Mouse (Mus musculus): ENCODE measurements at regions not wholly inside any gene's neighbourhood (a gene's known extent, or its start where the extent isn't known, plus 50 kb on each side); places are given as distances from the start of the nearest gene placed in this dataset.

DNA sequence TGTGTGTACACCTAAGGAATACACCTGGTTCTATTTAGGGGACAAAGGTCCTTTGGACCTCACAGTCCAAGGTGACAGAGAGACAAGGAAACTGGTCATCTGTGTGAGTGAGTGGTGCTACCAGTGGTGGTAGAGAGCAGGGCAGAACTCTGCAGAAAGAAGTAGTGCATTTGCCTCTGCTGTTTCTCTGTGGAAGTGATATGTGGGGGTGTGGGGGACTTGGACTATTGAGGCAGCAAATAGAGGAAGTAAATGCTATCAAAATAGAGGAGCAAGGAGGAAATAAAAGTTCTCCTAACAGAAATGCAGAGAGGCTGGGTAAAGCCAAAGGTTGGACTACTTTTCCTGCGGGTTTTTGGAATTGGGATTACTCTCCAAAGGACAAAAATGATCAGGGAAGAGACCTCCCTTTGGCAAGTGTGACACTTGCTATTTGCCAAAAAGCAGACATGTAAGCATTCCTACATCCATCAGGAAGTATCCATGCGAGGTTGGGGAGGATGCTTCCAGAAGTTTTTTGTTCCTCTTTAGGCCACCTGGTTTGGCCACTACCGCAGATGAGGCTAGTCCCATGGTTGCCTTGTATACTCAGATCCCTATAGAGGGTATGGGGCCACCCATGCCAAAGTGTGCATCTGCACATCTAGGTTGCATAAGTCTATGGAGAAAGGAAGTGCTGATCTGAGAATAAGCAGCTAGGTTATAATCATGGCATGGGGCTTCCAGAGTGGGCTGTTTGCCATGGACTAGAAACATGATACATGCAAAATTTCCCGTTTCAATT, 285.0 kb upstream of the Klf4 start:
- no peak for DNase-seq (ENCODE audit: low read depth, low spot score)

DNA sequence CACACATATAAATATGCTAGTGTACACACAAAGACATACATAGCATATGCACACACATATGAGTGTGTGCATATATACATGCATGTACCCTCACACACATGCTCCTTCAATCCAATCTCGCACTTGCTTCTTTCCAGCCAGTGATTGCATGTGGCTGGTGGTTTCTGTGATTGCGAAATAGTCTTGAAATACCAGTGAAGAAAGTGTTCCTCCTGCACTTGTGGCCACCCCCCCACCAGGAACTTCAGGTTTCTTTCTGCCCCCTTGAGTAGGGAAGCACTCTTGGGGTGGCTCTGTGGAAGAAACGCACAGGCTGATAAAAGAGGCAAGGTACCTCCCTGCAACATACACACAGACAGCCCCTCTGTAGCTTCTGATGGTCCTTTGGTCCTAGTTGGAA, 283.6 kb upstream of the Klf4 start:
- no peak for DNase-seq (ENCODE audit: low read depth, low spot score)

DNA sequence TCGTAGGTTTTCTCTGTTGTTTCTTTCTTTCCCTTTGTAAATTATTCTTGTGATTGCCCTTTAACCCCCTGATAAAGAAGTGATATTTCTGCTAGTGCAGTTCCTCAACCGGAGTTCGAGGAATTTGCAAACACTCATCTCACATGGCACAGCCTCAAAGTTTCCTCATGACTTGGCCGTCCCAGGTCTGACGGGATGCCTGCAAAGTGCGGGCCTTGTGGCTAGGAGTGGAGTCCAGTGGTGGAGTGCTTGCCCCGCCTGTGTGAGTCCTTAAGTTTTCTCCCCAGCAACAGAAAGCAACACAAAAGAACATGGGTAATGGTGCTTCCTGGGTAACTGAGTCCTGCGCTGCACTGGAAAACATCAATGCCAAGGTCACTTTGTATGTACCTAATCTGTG, 280.6 kb upstream of the Klf4 start:
- DNase-seq (ENCODE audit: low read depth, low spot score), result no peak

DNA sequence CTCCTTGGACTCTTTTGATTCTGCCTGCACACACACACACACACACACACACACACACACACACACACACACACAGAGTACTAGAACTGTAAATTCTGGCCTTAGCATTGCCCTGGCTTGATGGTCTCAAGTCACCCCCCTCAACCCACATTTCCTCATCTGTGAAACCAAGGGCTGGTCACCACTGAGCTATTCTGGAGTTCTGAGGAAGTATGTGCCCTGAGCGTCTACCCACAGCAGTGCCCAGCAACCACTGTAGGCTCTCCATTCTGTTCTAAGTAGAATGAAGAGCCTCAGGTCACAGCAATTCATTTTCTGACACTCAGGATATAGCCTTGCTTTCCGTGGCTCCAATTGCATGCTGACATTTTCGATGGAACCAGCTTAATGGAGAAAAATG, 279.4 kb upstream of the Klf4 start:
- DNase-seq (ENCODE audit: low read depth, low spot score), result no peak

DNA sequence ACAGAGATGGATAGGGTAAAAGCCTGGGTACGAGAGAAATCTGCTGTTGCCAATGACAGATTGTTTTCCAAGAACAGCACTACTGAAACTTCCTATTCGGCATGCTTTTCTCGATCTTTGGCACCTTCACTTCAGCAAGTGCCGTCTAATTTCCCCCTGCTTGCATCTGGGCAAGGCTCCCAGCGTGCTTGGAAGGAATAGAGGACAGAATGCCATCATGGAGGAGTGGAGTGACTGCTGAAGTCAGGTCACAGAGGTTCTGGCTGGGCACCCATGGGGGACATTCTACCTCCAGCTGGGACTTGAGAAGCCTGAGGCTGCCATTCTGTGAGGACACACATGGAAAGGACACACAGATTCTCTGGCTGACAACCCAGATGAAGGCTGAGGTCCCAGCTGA, 276.2 kb upstream of the Klf4 start:
- no peak for DNase-seq (ENCODE audit: low read depth, low spot score)

DNA sequence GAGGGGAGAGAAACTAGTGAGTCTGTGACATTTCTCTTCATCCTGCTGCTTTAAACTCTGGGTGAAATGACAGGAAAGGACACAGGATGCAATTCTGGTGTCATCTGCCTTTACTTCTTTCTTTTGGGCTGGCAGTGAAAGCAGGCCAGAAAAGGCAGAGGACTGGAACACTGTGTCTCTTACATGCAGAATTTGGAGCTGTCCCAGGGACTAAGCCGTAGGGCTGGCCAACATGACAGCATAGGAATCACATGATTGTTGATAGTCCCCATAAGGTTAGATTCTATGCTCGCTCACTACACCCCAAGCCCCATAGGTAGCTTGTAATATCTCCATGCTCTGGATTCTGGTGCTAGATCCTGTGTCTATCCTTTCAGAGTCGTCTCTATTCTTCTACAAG, 274.5 kb upstream of the Klf4 start:
- no peak for DNase-seq (ENCODE audit: low read depth, low spot score)

DNA sequence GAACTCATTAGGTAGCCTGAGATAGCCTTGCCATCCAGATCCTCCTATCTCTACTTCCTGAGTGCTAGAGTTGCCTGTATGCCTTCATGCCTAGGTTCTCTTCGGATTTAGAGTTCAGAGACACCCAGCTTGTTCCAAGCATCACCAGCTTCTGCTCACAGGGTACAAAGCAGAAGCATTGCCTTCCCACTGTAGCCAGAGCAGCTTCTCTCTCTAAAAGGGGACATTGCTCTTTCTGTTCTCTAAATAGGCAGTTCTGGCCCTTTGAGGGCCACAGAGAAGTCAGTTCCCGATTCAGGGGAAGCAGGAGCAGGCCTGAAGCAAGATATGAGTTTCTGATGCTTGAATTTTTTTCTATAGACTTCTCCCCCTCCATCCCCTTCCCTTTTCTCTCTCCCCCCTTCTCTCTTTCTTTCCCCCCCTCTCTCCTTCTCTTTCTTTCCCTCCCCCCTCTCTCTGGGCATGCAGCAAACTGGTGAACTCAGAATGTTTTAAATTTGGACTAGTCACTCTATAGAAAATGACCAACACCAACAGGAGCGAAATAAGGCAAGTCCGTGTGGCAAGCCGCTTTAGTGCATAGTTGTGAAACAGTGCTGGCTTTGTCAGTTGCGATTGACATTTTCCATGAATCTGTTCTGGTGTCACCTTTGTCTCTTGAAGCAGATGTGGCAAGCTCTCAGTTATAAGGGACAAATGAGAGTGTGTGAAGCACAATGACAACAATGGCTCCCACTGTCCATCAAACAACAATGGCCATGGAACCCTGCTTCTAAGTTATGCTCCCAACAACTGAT, 273.2 kb upstream of the Klf4 start:
- DNase-seq (ENCODE audit: low read depth, low spot score), result no peak

DNA sequence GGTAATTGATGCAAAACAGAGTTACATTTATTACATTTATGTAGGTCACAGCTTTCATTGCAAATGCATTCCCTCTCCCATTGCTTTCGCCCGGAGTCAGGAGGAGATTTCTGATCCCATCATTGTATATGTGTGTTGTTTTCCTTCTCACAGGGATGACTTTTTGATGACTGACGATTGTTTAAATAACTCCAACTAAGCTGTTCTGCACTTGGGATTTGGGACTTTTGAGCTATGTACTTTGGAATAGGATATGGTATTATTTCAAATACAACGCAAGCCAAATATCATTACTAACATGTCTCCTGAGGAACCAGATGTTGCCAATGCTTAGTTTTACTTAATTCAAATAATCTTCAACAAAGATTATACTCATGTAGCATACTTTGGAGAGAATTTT, 269.8 kb upstream of the Klf4 start:
- DNase-seq (ENCODE audit: low read depth, low spot score), result no peak

DNA sequence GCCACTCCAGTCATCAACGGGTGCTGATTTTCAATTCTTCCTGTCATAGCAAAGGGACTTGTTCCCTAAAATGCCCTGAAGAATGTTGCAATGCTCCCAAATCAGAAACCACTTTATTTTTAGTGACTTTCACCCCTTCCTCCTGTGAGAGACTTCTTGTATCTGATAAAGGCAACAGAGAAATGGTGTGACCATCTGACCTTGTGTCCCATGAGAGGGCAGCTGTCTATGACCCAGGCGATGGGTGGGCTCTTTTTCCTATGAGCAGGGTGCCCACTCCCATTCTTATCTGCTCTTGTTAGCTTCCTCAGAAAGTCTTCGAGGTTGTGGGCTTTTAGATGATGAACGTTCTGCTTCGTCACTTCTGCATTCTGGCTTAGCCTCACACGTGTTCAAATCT, 265.8 kb upstream of the Klf4 start:
- DNase-seq (ENCODE audit: low read depth, low spot score), result no peak

DNA sequence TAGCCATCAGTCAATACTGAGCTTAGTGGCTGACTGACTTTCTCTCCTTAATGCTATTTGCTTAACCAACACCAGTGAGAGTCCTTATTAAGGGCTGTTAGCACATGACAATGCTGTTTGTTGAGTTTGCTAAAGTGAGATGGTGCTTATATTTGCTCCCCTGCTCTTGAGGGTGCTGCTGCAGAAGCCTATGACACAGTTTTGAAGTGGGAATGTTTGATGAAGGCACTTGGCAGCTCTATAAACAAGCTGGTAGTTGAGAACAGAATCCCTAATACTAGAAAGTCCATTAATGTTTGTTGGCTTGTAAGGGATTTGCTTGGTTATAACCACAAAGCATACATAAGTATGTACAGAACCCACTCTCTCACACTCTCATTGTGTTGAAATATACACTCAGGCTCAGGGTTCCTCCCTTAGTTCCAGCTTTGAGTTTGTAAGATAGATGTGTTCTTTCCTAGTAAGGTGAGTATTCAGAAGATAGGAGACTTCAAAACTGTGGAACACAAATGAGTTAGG, 249.1 kb upstream of the Klf4 start:
- DNase-seq (ENCODE audit: low read depth, low spot score), result no peak

DNA sequence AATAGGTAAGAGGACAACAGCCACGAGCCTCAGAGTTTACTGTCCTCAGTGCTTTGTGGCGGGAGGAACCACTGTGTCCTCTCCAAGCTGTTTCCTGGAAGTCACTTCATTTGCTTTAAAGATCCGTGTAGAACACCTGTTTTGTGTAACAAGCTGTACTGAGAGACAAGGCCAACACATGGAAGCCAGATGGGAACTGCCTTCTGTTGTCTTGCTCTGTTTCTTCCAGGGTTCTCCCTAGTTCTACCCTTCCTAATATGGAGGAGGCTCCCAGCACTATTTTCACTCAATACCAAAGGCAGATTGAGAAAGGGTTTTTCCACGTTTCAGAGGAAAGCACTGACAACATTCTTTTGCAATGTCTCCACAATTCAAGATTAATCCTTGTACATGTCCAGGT, 247.3 kb upstream of the Klf4 start:
- DNase-seq (ENCODE audit: low read depth, low spot score), result no peak

DNA sequence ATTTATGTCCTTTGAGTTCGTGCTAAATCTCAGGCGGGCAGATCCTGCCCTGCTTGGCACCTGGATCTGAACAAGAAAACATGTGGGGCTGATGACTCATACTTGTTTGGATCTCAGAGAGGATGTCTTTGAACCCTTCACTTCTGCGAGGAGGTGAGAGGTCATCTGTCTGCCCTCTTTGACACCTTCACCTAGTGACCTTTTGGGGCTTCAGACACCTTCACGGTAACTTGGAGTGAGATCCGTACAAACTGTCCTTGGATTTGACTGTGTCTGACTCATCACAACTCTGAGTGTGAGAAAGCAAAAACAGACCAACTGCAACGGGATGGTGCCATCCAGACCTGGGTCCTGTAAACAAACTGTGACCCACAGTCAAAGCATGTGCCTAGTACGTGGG, 243.6 kb upstream of the Klf4 start:
- DNase-seq (ENCODE audit: low read depth, low spot score), result no peak

DNA sequence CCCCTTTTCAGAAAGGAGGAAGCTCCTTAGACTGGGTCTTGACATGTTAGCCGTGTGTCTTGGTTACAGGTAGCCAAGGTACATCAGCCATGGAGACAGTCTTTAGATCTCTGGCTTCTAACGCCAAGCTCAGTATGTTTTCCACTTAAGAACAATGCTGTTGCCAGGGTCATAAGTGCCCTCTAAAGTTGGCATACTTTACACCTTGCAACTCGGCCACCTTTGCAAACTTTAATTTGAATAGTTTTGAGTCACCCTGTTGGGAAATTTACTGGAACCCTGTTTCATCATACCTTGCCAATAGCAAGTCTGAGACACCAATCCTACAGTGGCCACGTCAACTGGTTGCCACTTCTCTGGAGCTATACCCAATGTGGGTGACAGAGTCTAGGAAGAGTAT, 242.3 kb upstream of the Klf4 start:
- DNase-seq (ENCODE audit: low read depth, low spot score), result no peak

DNA sequence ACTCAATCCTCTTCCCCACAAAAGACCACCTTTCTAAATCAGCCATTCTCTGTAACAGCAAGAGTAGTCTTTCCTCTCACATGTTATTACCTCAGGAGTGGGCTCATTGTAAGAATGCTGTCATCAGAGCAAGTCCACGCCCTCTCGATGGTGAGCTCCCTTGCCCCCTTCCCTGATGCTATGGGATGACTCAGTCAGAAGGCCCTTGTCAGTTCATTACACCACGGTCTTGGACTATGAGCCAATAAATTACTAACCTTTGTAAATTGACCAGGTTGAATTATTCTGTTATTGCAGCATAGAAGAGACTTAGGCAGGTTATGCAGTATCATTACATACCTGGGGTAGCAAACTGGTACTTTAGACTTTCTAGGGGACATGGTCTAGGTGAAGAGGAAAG, 237.4 kb upstream of the Klf4 start:
- no peak for DNase-seq (ENCODE audit: low read depth, low spot score)

DNA sequence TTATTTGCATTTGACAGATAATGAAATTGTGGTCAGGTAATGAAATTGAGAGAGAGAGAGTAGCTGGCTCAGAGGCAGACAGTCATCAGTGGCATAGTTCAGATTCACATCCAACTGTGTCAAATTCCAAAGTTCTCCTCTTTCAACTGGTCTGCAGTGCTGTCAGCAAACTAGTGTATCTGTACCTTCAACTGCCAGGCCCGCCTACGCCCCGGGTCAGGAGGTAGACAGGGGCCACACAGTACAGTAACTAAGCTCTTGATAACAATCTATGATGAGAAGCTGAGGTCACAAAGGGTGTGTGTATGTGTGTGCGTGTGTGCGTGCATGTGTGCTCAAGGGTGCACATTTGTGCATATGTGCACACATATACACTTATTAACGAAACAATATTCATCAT, 236.1 kb upstream of the Klf4 start:
- DNase-seq (ENCODE audit: low read depth, low spot score), result no peak

DNA sequence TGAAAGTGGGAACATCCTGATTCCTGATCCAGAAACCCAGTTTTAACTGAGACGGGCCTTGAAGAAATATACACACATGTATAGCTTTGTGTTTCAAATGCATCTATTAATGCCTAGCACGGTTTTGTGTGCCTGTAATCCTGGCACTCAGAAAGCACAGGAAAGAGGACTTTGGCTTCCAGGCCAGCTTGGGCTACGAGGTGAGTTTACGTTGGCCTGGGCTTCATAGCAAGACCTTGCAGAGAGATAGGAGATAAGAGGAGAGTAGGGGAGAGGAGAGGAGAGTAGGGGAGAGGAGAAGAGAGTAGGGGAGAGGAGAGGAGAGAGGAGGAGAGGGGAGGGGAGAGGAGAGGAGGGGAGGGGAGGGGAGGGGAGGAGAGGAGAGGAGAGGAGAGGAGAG, 234.9 kb upstream of the Klf4 start:
- no peak for DNase-seq (ENCODE audit: low read depth, low spot score)

DNA sequence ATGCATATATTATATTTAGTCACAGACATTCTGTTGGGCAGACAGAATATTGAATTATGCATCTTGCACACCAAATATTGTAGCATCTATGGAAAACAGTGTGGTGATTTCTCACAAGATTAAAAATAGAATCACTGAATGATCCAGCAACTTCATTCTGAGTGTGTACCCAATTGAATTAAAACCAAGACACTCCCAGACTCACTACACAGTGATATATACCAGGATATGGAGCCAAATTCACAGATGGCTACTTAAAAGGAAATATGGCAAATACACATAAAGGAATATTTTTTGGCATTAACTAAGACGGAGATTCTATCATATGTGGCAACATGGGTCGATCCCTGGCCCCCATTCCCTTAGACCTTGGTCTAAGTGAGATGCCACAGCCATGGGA, 233.5 kb upstream of the Klf4 start:
- DNase-seq (ENCODE audit: low read depth, low spot score), result no peak

DNA sequence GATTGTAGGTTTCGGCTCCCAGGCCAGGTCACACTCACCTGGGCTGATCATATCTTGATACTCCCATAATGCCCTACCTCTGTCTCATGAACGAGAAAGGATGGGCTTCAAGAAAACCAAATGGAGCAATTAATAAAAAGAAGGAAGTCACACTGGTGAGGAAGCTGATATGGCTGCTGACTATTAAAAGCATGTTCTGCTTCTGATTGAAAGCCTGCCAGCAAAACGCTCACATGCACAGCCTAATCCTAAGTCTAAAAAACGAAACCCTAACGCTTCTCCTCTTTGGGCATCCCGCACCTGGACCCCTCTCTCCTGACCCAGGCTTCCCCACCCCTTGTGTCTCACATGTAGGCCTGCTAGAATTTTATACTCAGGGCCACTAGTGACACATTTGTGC, 230.8 kb upstream of the Klf4 start:
- DNase-seq (ENCODE audit: low read depth, low spot score), result no peak

DNA sequence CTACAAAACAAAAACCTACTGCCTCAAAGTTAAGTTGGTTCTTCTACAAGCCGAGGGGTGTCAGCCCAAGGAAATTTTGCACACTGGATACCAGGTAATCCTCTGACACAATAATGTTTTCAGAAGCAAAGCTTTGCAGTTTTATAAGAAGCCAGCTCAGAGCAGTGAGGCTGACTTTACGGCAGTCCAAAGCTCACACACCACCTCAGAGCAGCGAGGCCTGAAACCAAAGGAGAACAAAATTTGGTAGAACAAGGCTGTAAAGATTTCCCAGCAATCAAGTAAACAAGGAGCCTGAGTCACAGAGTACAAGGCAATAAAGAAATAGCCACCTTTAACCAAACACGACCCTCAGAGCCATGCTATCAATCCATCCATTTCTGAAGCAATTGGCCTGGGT, 230.1 kb upstream of the Klf4 start:
- DNase-seq (ENCODE audit: low read depth, low spot score), result no peak

DNA sequence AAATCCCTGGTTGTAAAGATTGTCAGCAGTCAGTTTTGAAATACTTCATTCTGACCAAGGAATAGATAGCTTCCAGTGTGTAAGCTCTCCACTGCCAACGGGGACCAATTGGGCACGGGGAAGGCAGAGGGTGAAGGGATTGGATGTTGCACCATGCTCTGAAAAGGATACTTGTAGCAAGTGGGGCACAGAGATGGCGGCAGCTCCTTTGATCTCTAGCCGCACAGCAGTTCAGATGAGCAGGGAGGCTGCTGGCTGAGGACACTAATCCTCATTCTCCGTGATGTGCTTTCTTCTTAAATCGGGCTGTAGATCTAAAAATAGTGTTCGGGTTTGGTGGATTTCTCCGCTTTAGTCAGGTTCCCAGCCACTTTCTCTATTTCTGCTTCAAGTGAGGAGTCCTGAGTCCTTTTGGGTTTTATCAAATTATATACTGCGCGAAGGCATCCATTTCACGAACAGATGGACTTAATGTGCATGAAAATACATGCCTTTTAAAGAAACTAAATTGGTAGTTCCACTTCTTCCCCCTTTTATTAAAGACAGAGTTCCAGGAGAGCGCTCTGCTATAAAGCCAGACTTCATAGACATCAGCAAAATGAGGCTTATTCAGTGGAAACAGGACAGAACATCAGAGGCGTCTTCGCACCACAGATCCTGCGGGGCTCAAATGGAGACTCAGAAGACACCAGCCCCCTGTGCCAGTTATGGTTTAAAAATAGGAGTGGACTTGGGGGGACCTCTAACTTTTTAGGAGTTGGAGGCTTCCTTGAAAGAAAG, 225.1 kb upstream of the Klf4 start:
- DNase-seq (ENCODE audit: low read depth, low spot score), result no peak

DNA sequence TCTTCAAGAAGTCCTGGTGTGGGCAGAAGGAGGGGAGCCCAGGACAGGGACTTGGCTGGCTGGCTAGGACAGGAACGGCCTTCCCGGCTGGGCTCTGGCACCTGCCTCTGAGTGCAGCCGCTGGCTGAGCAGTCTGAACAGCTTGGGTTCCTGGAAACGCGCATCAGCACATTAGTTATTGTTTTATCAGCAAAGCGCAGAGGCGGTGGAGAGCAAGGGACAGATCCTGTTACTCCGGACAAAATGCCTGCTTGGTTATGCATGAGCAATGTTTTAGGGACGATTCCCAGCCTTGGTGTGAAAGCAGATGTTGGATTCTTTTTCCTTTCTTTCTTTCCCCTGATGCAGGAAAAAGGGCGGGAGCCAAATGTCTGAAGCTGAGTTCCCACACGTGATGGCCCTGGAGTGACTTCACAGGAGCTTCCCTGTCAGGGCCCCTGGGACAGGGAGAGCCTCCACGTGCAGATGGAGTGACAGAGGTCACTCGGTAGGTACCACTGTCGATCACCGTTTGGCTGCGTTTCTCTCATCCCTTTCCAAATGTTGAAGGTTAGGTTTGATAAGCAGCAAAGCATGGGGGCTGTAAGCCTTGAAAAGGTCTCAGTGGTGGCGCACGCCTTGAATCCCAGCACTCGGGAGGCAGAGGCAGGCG, 217.8 kb upstream of the Klf4 start:
- no peak for DNase-seq (ENCODE audit: low read depth, low spot score)

DNA sequence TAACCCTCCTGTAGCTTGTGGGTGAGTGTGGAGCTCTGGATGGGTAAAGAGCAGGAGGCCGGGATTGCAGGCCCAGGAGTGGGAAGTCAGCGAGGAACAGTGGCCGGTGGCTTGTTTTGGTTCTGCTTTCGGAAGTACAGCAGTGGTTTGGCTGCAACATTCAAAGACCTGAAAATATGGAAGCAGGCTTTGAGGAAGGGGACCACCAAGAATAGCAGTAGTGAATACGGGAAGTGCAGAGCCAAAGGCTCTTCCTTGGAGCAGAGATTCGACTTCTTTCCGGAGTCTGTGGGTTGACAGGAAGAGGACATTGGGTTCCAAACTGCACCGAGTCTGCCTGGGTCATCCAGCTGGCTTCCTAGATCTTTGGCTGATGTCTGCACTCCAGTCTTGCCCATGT, 209.1 kb upstream of the Klf4 start:
- DNase-seq (ENCODE audit: low read depth, low spot score), result no peak

Data from WW6 (cell line).